Mouse (Mus musculus) stomach, adult 2 months (tissue): ENCODE data around the gene Ccl2. TPM values are rescaled to one million over a fixed set of nuclear protein-coding genes. Genes with fewer than 3 reads are reported as not detected.

Experiments used
- polyA plus RNA-seq: library from polyadenylated mRNA; depleted of rRNA; stranded (reverse); fragments of >200 nt; gene quantifications from 2 replicates; pipeline ENCODE4 v1.2.3, GENCODE M21; 2012; rRNA removed

Gene Ccl2
- 5.8 and 7.7 TPM in 2 replicates for polyA plus RNA-seq

DNA sequence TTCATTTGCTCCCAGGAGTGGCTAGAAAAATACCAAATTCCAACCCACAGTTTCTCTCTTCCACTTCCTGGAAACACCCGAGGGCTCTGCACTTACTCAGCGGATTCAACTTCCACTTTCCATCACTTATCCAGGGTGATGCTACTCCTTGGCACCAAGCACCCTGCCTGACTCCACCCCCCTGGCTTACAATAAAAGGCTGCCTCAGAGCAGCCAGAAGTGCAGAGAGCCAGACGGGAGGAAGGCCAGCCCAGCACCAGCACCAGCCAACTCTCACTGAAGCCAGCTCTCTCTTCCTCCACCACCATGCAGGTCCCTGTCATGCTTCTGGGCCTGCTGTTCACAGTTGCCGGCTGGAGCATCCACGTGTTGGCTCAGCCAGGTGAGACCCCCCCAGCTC is at the start of gene Ccl2:
Gene Ccl2, plus strand, starts transcription at position 216 of the 400 bp plus-strand sequence.

DNA sequence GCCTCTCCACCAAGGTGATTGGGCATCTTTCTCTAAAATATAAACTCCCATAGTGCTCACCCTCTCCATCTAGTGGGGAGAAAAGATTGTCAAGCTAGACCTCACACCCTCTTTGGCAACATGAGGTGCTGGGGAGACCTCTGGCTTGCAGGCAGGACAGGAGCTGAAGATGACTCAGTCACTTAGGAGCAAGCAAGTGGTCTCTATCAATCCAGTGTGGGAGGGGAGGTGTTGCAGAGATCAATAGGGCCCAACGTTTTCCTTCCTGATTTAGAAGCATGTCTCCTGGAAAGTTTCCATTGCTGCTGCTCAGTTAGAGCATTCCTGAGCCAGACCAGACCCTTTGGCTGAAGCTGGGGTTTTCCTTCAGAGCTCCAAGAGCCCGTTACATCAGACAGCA is 3.2 kb downstream of the Ccl2 start, which contains the start of gene Gm17268:
Gene Gm17268, minus strand, starts transcription at position 28 of the 400 bp plus-strand sequence.

DNA sequence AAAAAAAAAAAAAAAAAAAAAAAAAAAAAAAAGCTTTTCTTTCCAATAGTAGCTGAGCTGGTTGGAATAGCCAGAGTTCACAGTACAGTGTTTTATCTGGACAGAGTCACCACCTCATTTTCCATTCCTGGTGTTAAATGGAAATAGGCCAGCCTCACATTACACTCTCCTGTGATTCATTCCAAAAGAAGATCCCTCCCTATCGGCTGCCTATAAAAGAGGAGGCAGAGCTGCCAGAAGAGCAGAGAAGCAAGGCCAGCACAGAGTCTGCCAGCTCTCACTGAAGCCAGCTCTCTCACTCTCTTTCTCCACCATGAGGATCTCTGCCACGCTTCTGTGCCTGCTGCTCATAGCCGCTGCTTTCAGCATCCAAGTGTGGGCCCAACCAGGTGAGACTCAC is 10.1 kb downstream of the Ccl2 start, which contains the start of gene Ccl7:
Gene Ccl7, plus strand, starts transcription at position 242 of the 400 bp plus-strand sequence.

GRCm38 (mm10) chr11:82057646-82058045 is 22.3 kb downstream of the Ccl2 start, which contains the start of gene Ccl11:
Ccl11 (plus strand) TSS chr11:82057823.

Other genes with a start within 250 kb of the Ccl2 start
- gene 5530401A14Rik, start 174.9 kb upstream of the Ccl2 start, polyA plus RNA-seq, result not detected in 2 replicates
- gene Asic2, start 67.1 kb upstream of the Ccl2 start, polyA plus RNA-seq, result 0.31 and 0.86 TPM in 2 replicates
- gene Gm17268, start 3.0 kb downstream of the Ccl2 start, polyA plus RNA-seq, result not detected in 2 replicates
- 0.79 and 1.1 TPM in 2 replicates for gene Ccl7, start 10.1 kb downstream of the Ccl2 start, polyA plus RNA-seq
- gene Ccl11, start 22.3 kb downstream of the Ccl2 start, polyA plus RNA-seq, result 11.5 and 17.6 TPM in 2 replicates
- gene Ccl12, start 66.3 kb downstream of the Ccl2 start, polyA plus RNA-seq, result 0.95 and 1.2 TPM in 2 replicates
- 2.2 and 7.2 TPM in 2 replicates for gene Ccl8, start 79.6 kb downstream of the Ccl2 start, polyA plus RNA-seq